Mouse (Mus musculus) 3T3-L1 (cell line): ENCODE data around the gene Bax.
A peak's percentile ranks its signal among the peaks of the same experiment; 100 is the strongest.
"Not testable (repeated sequence)": the region's sequence is repeated elsewhere in the genome, so short reads cannot be mapped to it uniquely, and the experiment has no call there.

Source experiments
- DNase-seq: peaks from one replicate; pipeline ENCODE4 v3.0.0-alpha.2; 2015; ENCODE audit warnings: low read depth, low spot score

Bax gene

GRCm38 (mm10) chr7:45466283-45467089 is at the start of gene Bax:
Gene Bax (minus strand): TSS chr7:45466898.
- peak; percentile 90 for DNase-seq

DNA sequence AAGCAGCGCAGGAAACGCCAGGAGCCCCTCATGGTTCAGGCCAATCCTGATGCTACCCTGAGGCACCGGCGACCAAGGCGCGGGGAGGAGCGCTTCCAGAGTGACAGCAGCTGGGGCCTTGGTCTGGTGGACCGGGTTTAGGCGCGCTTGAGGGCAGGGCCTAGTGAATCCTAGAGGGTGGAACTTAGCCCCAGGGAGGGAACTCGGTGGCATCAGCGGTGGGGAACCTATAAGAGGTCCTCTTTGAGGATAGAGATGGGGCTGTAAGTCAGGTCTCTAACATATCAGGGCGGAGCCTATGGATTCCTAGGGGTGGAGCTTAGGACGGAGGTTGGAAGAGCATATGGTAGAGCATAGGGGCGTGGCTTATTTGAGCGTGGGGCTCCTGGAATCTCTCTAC is 48.7 kb upstream of the Bax start:
- no peak for DNase-seq

DNA sequence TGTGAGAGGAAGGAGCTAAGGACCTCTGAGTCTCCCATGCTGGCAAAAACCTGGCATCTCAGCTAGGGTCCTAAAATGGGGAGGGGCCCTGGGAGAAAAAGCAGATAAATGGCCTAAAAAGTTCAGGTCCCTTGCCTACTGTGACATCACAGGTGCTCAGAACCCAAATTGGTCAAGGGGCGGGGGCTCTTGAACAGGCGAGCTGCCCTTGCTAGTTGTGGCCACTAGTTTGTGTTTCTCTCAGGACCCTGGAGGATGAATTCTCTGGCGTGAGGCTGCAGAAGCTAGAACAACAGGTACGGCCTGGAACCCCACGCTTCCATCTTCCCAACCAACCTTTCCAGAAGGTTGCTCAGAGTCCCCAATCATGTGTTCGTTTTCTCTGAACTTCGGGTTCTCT is 47.7 kb upstream of the Bax start:
- DNase-seq = no peak

GRCm38 (mm10) chr7:45509912-45510787 is 43.5 kb upstream of the Bax start, which contains the start of gene Nucb1:
Gene Nucb1 (minus strand): TSS chr7:45510406.
- peak; percentile 94 for DNase-seq

GRCm38 (mm10) chr7:45509181-45509882 is 42.6 kb upstream of the Bax start:
- no peak for DNase-seq

DNA sequence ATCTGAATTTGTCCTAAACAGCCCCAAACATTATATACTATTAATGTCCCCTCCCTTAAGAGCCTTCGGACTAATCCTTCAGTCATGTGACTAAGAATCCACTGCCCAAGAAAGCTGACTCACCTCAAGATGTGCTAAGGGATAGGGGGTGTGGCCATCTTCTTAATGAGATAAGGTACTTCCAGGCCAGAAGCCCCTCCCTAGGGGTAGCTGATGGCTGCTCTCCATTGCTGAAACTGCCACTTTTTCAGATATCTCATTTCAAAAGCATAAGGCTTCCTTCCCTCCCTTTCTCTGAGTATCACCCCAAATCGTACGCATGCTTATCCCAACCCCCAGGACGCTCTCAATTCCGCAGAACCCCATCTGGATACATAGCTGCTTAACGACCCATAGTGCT is 41.9 kb upstream of the Bax start:
- peak; percentile 53 for DNase-seq

GRCm38 (mm10) chr7:45507583-45507982 is 40.9 kb upstream of the Bax start:
- DNase-seq = no peak

DNA sequence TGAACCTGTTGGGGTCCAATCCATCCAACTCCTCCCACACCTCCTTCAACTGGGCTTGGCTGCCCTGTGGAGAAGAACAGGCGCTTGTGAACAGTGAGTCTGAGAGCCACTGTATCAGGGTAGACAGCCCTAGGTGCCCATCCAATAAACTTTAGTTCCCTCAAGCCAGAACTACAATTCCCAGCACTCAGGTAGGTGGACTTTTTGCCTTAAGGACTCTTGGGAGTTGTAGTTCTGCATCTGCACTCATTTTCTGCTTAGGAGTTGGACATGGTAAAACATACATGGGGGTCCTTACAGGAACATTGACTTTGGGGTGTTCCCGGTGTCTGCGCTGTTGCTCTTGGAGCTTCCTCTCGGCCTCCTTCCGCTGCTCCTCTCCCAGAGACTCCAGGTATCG is 31.7 kb upstream of the Bax start:
- no peak for DNase-seq

- DNase-seq = no peak
These were observed 27.9 kb upstream of the Bax start for GRCm38 (mm10) chr7:45494548-45494947.

GRCm38 (mm10) chr7:45492951-45493350 is 26.3 kb upstream of the Bax start:
- no peak for DNase-seq

- no peak for DNase-seq
These were observed 25.6 kb upstream of the Bax start for GRCm38 (mm10) chr7:45492225-45492844.

DNA sequence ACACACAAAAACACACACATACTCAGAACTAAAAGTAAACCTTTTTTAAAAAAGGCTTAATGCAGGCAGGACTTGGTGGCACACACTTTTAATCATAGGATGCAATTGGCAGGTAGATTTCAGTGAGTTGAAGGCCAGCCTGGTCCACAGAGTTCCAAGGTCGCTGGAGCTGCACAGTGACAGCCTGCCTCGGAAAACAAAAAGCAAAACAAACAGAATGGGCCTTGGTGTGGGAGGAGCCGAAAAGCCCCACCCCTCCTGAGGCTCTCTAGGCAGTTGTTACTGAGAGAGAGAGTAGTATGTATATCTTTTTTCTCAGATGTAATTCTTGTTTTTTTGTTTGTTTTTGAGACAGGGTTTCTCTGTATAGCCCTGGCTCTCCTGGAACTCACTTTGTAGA is 24.6 kb upstream of the Bax start:
- DNase-seq = peak; percentile 20

- peak; percentile 59 for DNase-seq
These were observed 24.1 kb upstream of the Bax start for GRCm38 (mm10) chr7:45490822-45491221.

- no peak for DNase-seq
These were observed 22.9 kb upstream of the Bax start for GRCm38 (mm10) chr7:45489578-45489977.

- no peak for DNase-seq
These were observed 21.9 kb upstream of the Bax start, which contains the start of gene Dhdh for GRCm38 (mm10) chr7:45488293-45489204. Gene Dhdh (minus strand): TSS chr7:45488805.

GRCm38 (mm10) chr7:45487861-45488292 is 21.2 kb upstream of the Bax start:
- DNase-seq = no peak

DNA sequence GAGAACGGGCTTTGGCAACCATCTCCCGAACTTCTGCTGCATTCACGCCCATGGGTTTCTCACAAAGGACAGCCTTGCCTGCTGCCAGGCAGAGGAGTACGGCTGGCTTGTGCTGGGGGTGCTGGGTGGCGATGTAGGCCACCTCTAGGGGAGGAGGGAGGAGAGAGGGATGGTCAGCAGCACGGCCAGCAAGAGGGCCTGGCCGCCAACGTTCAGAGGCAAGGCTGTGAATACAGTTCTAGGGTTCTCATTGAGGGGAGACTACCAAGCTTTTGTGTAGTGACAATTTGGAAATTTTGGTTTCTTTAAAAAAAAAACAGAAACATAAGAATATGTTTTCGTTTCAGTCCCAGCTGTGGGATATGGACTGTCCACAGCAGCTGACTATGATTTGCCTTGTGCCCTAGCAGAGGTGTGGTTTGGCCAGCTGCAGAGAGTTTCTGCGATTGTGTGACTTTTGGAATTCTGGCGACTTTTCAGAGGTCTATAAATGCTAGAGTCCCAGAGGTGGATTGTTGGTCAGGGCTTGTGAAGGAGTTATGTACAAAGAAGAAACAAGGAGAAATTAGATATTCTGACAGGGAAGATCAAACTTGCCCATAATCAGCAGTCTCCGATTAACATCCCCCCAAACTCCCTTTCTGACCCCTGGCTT is 20.2 kb upstream of the Bax start, which contains the start of gene Gm45808:
Gene Gm45808 (minus strand): TSS at position 51 of the 655 bp plus-strand sequence.
- no peak for DNase-seq

- DNase-seq = no peak
These were observed 19.5 kb upstream of the Bax start for GRCm38 (mm10) chr7:45486158-45486557.

DNA sequence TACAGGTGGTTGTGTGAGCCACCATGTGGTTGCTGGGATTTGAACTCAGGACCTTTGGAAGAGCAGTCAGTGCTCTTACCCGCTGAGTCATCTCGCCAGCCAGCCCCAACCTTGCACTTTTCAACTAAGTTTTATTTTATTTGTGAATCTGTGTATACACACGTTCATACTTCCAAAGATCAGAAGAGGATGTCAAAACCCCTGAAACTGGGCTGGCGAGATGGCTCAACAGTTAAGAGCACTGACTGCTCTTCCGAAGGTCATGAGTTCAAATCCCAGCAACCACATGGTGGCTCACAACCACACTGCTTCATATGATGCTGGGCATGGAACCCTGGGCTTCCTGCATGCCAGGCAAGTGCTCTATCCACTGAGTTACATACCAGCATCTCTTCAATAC is 18.3 kb upstream of the Bax start:
- DNase-seq = not testable (repeated sequence)

GRCm38 (mm10) chr7:45482166-45482565 is 15.5 kb upstream of the Bax start:
- no peak for DNase-seq
